Mouse (Mus musculus): ENCODE measurements around the gene Rnf141. TPM values are rescaled to one million over a fixed set of nuclear protein-coding genes. Genes with fewer than 3 reads are reported as not detected.

The Rnf141 gene
- 19.1 and 30.9 TPM in 2 replicates for polyA plus RNA-seq (2012; rRNA removed)

DNA sequence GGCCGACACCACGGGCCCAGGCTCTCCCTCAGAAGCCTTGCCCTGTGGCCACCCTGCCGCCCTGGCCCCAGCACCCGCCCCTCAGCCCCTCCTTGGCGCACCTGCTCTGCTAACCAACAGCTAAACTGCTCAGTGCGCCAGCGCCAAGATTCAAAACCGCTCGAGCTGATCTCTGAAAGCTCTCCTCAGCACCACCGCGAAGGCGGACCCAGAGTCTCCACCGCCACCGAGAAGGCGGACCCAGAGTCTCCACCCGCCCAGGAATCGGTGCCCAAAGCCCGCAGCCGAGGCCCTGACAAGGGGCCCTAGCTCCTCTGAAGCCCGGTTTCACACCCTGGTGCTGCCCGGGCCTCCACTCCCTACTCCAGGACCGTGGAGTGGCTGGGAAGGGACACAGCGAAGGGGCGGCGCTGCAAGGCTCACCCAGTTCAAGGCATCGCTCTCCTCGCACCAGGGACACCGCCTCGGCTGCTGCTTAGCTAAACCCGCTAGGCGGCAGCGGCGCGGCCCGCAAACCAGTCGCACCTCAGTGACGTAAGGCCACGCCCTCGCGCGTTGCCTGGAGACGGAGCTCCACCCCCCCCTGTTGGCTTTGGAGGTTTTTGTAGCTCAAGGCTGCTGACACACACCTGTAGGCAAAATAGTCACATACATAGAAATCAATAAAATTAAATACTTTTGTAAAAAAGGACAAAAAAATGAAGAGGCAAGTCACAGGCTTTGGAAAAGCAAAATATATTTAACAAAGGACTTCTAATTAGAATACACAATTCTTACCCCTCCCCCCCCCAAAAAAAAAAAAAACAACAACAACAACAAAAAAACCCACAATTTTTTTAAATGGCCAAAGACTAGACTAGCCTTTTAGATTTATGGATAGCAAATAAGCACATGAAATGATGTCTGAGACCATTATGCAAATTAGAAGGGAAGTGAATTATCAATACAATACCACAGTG is at the start of gene Rnf141:
Gene Rnf141, minus strand, starts transcription at position 542 of the 959 bp plus-strand sequence.
- under 1% methylated on average over 42 of the region's 42 CpGs for WGBS

DNA sequence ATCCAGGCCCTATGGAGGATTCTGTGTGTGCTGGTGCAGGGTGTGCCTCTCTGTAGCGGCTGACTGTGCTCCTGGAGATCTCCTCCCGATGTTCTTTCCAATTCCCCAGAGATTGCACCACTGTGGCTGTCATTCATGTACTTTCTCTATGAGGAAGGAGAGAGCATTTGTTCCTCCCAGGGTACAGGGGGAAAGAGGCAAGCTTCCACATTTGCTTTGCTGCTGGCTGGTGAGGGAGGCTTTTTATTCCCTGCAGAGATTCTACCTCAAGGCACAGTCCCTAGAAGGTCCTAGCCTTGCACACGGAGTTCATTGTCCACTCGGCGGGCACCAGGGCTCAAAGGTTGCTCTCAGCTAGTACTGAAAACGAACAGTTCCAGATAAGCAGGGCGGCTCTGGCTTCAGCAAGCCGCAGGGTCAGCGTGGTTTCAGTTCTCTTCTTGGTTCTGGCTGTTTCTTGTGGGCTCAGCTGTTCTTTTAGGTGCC is 47.3 kb upstream of the Rnf141 start:
- 32% methylated on average over 9 of the region's 9 CpGs for WGBS
- DNase-seq (ENCODE audit: low read depth, low spot score): peak; percentile 50

More for the DNA sequence above, at the start of gene Rnf141:
- DNase-seq (ENCODE audit: low read depth, low spot score): peak; percentile 78

GRCm38 (mm10) chr7:110881746-110882333 is 37.6 kb upstream of the Rnf141 start:
- DNase-seq (ENCODE audit: low read depth, low spot score): no peak
- 17% methylated on average over 2 of the region's 2 CpGs for WGBS

GRCm38 (mm10) chr7:110878028-110878427 is 33.8 kb upstream of the Rnf141 start:
- no peak for DNase-seq (ENCODE audit: low read depth, low spot score)

GRCm38 (mm10) chr7:110876965-110877364 is 32.7 kb upstream of the Rnf141 start:
- no peak for DNase-seq (ENCODE audit: low read depth, low spot score)
- WGBS: 83% methylated on average over 4 of the region's 4 CpGs

More at GRCm38 (mm10) chr7:110878028-110878427, 33.8 kb upstream of the Rnf141 start:
- WGBS: 38% methylated on average over 4 of the region's 4 CpGs

- no peak for DNase-seq (ENCODE audit: low read depth, low spot score)
- 89% methylated on average over 5 of the region's 5 CpGs for WGBS
Observed at GRCm38 (mm10) chr7:110868807-110869206, 24.6 kb upstream of the Rnf141 start.

- no peak for DNase-seq (ENCODE audit: low read depth, low spot score)
- WGBS: 97% methylated on average over 6 of the region's 6 CpGs
Observed at GRCm38 (mm10) chr7:110867116-110867515, 22.9 kb upstream of the Rnf141 start.

DNA sequence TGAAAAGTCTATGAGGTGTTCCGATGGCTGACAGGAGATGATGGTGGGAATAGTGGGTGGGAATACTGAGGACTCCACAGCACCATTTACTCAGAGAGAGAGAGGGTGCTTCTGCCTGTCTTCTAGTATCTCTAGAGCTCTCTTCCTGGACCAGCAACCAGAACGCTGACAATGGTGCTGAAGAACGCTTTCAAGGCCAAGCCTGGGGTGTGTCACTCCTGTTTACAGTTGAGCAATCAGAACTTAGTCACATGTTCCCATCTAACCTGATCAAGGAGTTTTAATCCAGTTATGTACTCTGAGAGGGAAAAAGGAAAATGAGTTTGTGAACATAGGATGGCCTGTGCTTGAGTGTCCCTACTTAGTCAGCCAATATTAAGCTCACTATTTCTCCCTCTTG is 21.8 kb upstream of the Rnf141 start:
- DNase-seq (ENCODE audit: low read depth, low spot score): peak; percentile 88
- 28% methylated on average over 3 of the region's 3 CpGs for WGBS

DNA sequence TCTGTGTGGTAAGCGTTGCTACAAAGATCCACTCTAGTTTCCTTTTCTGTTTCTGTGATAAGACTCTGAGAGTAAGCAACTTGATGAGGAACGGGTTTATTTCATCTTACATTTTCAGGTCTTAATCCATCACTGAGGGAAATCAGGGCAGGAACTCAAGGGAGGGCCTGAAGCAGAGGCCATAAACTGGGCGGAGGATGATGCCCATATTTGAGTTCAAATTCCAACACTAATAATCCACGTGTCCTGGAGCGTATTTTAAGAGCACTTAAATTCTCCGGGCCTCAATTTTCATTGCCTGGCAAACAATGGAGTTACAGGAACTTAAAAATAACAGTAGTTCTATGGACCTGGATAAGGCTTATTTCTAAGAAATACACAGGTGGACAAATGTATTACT is 21.3 kb upstream of the Rnf141 start:
- peak; percentile 89 for DNase-seq (ENCODE audit: low read depth, low spot score)
- 16% methylated on average over 6 of the region's 6 CpGs for WGBS

DNA sequence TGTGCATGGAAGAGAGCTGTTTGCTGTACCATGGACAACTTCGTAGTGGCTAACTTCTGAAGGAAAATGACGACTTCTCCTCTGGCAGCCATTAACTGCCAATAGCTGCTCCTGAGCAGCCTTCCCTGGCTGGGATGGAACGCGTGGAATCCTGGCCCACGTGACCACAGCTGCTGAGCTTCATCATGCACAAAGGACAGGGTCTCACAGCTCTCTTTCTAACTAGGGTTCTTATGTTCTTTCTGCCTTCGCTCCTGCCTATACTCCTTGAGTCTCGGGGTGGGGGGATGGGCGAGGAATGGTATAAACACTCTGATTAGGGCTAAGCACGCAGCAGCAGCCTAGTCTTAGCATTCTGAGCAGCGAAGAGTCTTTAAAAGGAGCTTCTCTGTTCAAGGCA is 20.8 kb upstream of the Rnf141 start:
- WGBS: 52% methylated on average over 10 of the region's 10 CpGs
- DNase-seq (ENCODE audit: low read depth, low spot score): no peak

DNA sequence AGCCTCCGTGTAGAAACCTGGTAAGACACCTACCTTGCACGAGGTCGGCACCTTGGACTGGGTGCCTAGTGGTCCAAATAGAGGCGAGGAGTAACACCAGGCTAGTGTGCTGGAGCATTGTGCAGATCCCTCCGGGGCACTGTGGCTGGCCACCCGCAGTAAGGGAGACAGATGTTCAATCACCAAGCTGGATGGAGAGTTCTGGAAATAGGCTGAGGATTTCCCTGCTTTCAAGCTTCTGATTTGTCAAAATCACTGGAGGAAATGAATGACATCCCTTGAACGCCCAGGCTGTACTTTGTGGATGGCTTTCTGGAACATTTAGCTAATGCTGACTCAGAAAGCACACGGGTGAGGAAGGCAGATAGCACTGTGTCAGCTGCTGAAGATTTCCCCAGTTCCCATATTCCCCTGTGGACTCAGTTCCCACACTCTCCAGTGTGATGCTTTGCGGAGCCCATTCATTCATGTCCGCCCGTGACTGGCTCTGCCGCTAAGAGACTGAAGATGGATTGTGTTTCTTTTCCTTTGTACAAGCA is 18.6 kb upstream of the Rnf141 start, which contains the start of gene Lyve1:
Gene Lyve1, minus strand, starts transcription at position 489 of the 539 bp plus-strand sequence.
- no peak for DNase-seq (ENCODE audit: low read depth, low spot score)
- 78% methylated on average over 12 of the region's 12 CpGs for WGBS

DNA sequence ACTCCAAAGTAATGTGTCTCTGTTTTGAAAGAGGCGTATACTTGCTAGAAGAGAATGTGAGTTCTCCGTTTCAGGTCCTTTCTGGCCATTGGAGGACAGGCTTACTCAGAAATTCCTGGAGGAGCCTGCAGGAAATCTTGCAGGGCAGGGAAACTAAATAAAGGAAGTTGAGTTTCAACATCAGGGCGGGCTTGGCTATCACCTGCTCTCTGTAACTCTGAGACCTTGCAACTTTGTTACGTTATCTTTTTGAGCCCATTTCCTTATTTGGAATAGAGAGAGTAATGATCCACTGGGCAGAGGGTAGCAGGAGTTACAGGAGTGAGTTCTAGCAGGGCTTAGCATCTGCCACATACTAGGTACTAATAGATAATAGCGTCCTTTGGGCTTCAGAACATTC is 15.9 kb upstream of the Rnf141 start:
- DNase-seq (ENCODE audit: low read depth, low spot score): no peak
- WGBS: 10% methylated on average over 5 of the region's 5 CpGs

DNA sequence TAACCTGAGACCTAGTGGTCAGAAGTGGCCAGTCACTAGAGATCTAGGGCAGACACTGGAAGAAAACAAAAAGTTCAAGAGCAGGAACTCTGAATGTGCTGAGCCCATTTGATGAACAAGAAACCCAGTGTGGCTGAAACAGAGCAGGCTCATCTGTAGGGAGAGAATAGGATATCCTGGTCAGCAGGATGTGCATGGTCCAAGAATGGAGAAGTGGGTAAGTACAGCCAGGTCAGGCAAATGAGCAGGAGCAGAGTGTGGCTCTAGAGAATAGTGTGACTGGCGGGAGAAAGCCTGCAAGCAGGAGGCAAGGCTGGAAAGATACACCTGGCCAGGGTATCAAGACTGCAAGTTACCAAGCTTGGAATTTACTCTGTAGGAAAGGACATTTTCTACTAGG is 11.3 kb upstream of the Rnf141 start:
- WGBS: 81% methylated on average over 1 of the region's 1 CpGs

GRCm38 (mm10) chr7:110854927-110855546 is 10.8 kb upstream of the Rnf141 start:
- WGBS: 20% methylated on average over 8 of the region's 8 CpGs
- DNase-seq (ENCODE audit: low read depth, low spot score): peak; percentile 76

More for the DNA sequence above, 11.3 kb upstream of the Rnf141 start:
- DNase-seq (ENCODE audit: low read depth, low spot score): no peak

DNA sequence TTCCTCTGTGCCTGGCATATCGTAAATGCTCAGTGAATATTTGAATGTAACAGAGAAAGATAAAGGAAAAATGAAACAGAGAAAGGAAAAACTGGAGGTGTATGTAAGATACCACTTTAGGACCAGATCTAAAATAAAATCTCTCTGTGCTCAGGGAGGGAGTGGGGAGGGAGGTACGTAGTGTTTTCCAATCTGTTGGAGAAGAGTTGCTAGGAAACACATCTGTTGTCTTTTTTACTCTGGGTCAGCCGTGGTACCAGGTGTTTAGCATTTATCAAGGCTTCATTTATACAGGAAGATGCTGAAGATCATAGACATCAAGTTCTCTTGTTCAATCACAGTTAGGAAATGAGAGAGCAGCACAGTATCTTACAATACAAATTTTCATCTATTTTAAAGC is 10.3 kb upstream of the Rnf141 start:
- no peak for DNase-seq (ENCODE audit: low read depth, low spot score)
- WGBS: 20% methylated on average over 3 of the region's 3 CpGs

GRCm38 (mm10) chr7:110853611-110854010 is 9.4 kb upstream of the Rnf141 start:
- DNase-seq (ENCODE audit: low read depth, low spot score): no peak
- WGBS: 35% methylated on average over 10 of the region's 10 CpGs

DNA sequence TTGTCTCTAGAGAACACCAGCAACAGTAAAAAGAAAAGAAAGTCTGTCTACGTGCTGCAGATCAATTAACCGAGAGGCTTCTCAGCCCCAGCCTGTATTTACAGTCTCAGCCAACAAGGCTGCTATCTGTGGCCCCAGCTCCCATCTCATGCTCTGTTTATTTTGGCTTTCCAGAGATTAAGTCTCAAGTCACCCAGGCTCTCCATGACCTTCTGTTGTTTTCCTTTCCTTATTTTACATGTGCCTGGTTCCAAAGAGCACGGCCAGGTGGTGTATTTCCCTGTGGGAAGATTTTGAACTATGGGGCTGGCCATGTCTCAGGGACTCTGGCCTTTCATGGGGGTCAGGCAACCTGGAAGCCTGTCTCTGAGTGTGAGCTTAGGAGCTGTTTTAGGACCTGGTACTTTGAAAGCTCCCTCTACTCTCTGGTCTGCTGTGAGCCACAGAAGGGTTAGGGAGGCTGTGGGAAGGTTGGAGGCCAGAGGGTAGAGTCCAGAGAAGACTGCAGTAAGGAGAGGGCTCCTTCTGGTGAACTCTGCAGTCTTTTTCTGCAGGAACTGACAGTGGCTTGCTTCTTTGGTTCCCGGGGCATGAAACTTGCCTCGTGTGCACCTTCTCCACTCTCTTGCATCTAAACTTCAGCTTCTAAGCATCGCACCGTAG is 7.4 kb upstream of the Rnf141 start:
- 46% methylated on average over 7 of the region's 7 CpGs for WGBS
- no peak for DNase-seq (ENCODE audit: low read depth, low spot score)

GRCm38 (mm10) chr7:110848371-110848770 is 4.1 kb upstream of the Rnf141 start:
- DNase-seq (ENCODE audit: low read depth, low spot score): no peak
- 90% methylated on average over 1 of the region's 1 CpGs for WGBS

- 83% methylated on average over 2 of the region's 2 CpGs for WGBS
- DNase-seq (ENCODE audit: low read depth, low spot score): no peak
Observed at GRCm38 (mm10) chr7:110847321-110847720, 3.1 kb upstream of the Rnf141 start.
